Mouse (Mus musculus) heart, embryonic 14.5 days (tissue): Measurements from ENCODE around the gene Jph3. TPM values are rescaled to one million over a fixed set of nuclear protein-coding genes. Genes with fewer than 3 reads are reported as not detected.

Experiments used
- ATAC-seq: fragments of 200-750 bp; cut with Nextera tagmentation; 2 replicates; pipeline ENCODE4 v1.8.0; 2017; ENCODE audit warnings: low read depth, moderate TSS enrichment; ENCODE audit not compliant: insufficient number of reproducible peaks, insufficient read depth, low FRiP score
- H3K27ac ChIP-seq, 2 experiments: fragments of 200-500 bp in 1 of 2; fragments of 300-500 bp in 1 of 2; sonication (generic) in 1 of 2; replicated peaks in 1 of 2; 2 replicates each; pipeline ENCODE4 v1.5.1; 2012 to 2014; ENCODE audit warnings: low read depth in 2 of 2, low read length in 2 of 2, control low read depth in 1 of 2, mild to moderate bottlenecking in 1 of 2, mixed read lengths in 1 of 2; ENCODE audit not compliant: control insufficient read depth in 1 of 2, insufficient read depth in 1 of 2
- H3K27me3 ChIP-seq: fragments of 300-500 bp; sonication (generic); 2 replicates; pipeline ENCODE4 v1.6.1; 2014; ENCODE audit warnings: mild to moderate bottlenecking, low read length, control low read depth; ENCODE audit not compliant: control insufficient read depth, insufficient read depth
- H3K36me3 ChIP-seq: fragments of 300-500 bp; sonication (generic); 2 replicates; pipeline ENCODE4 v1.6.1; 2014; ENCODE audit warnings: mild to moderate bottlenecking, control low read depth, low read length, mixed read lengths; ENCODE audit not compliant: control insufficient read depth, insufficient read depth
- H3K4me1 ChIP-seq, 2 experiments: fragments of 200-500 bp in 1 of 2; fragments of 300-500 bp in 1 of 2; sonication (generic) in 1 of 2; 2 replicates each; pipeline ENCODE4 v1.6.1; 2012 to 2014; ENCODE audit warnings: low read length in 2 of 2, control low read depth in 1 of 2, mixed read lengths in 1 of 2; ENCODE audit not compliant: control insufficient read depth in 2 of 2, insufficient read depth in 2 of 2
- H3K4me2 ChIP-seq: fragments of 300-500 bp; sonication (generic); 2 replicates; pipeline ENCODE4 v1.6.1; 2014; ENCODE audit warnings: mild to moderate bottlenecking, low read length
- H3K4me3 ChIP-seq, 2 experiments: fragments of 200-500 bp in 1 of 2; fragments of 300-500 bp in 1 of 2; sonication (generic) in 1 of 2; 2 replicates each; pipeline ENCODE4 v1.5.1; 2012 to 2014; ENCODE audit warnings: low read length in 2 of 2, mild to moderate bottlenecking in 2 of 2, control low read depth in 1 of 2, low read depth in 1 of 2, moderate library complexity in 1 of 2; ENCODE audit not compliant: control insufficient read depth in 1 of 2, insufficient read depth in 1 of 2
- H3K9ac ChIP-seq: fragments of 300-500 bp; sonication (generic); 2 replicates; pipeline ENCODE4 v1.6.1; 2014; ENCODE audit warnings: mild to moderate bottlenecking, low read length
- H3K9me3 ChIP-seq: fragments of 300-500 bp; sonication (generic); 2 replicates; pipeline ENCODE4 v1.6.1; 2016; ENCODE audit warnings: low read length, control low read depth; ENCODE audit not compliant: control insufficient read depth
- WGBS: fragments of 180-500 bp; shearing (Covaris S2); extraction: QIAGEN DNeasy Blood & Tissue Kit; methylation state at CpG from one replicate; pipeline ENCODE4 v1.1.7; 2014; 5-methylcytosine and 5-hydroxymethylcytosine counted together
- polyA plus RNA-seq: library from polyadenylated mRNA; unstranded; fragments of >200 nt; fragmentation: Nextera tagmentation; extraction: Ambion mirVana; gene quantifications from 2 replicates; pipeline ENCODE4 v1.2.1, GENCODE M21; 2014

Jph3 gene
- polyA plus RNA-seq, 1 experiment from 2014 or later, result 0.18 TPM

- no peak for ATAC-seq
- WGBS, result 60% methylated on average over 2 of the region's 2 CpGs
- Histone ChIP-seq H3K4me1 (peaks cover 10 to 17% of the 10 kb centered on the region in 2 experiments), H3K36me3 (no peaks in the 10 kb centered on the region), H3K9me3 (no peaks in the 10 kb centered on the region), H3K4me2 (no peak overlapping the region), H3K9ac (no peak overlapping the region), H3K27me3 (no peaks in the 10 kb centered on the region), H3K4me3 (no peak overlapping the region), H3K27ac (no peak overlapping the region)
Measured at GRCm38 (mm10) chr8:121832061-121832460, 102.6 kb downstream of the Jph3 start.

GRCm38 (mm10) chr8:121832503-121832902 is 103.1 kb downstream of the Jph3 start:
- H3K4me1 ChIP-seq, result peaks cover 10 to 17% of the 10 kb centered on the region in 2 experiments
- no peaks in the 10 kb centered on the region for H3K36me3 ChIP-seq
- no peaks in the 10 kb centered on the region for H3K9me3 ChIP-seq
- H3K4me3 ChIP-seq, result no peak overlapping the region
- no peak overlapping the region for H3K9ac ChIP-seq
- ATAC-seq, result no peak
- 11% methylated on average over 6 of the region's 6 CpGs for WGBS
- no peak overlapping the region for H3K27ac ChIP-seq
- H3K27me3 ChIP-seq, result no peaks in the 10 kb centered on the region
- no peak overlapping the region for H3K4me2 ChIP-seq

- H3K27me3 ChIP-seq, result no peaks in the 10 kb centered on the region
- WGBS, result 44% methylated on average over 8 of the region's 8 CpGs
- ATAC-seq, result no peak
Measured at GRCm38 (mm10) chr8:121841242-121841641, 111.8 kb downstream of the Jph3 start.

GRCm38 (mm10) chr8:121842064-121842955 is 112.9 kb downstream of the Jph3 start:
- H3K4me3 ChIP-seq, result no peak overlapping the region
- peaks cover 6% of the 10 kb centered on the region; the same call in 1 of the 2 replicates for H3K36me3 ChIP-seq
- no peak overlapping the region for H3K9ac ChIP-seq
- no peaks in the 10 kb centered on the region for H3K27me3 ChIP-seq
- H3K9me3 ChIP-seq, result no peaks in the 10 kb centered on the region
- H3K4me2 ChIP-seq, result no peak overlapping the region
- no peaks in the 10 kb centered on the region for H3K4me1 ChIP-seq
- ATAC-seq, result no peak
- no peak overlapping the region for H3K27ac ChIP-seq
- 87% methylated on average over 8 of the region's 8 CpGs for WGBS

More at GRCm38 (mm10) chr8:121841242-121841641, 111.8 kb downstream of the Jph3 start:
- Histone ChIP-seq H3K27ac (no peak overlapping the region), H3K4me3 (no peak overlapping the region), H3K4me1 (no peaks in the 10 kb centered on the region), H3K36me3 (peaks cover 6% of the 10 kb centered on the region; the same call in 1 of the 2 replicates), H3K4me2 (no peak overlapping the region), H3K9ac (no peak overlapping the region), H3K9me3 (no peaks in the 10 kb centered on the region)

- WGBS, result 72% methylated on average over 3 of the region's 3 CpGs
- ATAC-seq, result no peak
- H3K4me2 ChIP-seq, result no peak overlapping the region
Measured at GRCm38 (mm10) chr8:121843184-121843733, 113.8 kb downstream of the Jph3 start.

More at GRCm38 (mm10) chr8:121843184-121843733, 113.8 kb downstream of the Jph3 start:
- Histone ChIP-seq H3K9me3 (no peaks in the 10 kb centered on the region), H3K4me1 (no peaks in the 10 kb centered on the region), H3K36me3 (peaks cover 6% of the 10 kb centered on the region; the same call in 1 of the 2 replicates), H3K4me3 (no peak overlapping the region), H3K9ac (no peak overlapping the region), H3K27me3 (0 out of 2 replicates have a peak, but pooled peaks cover 3% of the 10 kb centered on the region), H3K27ac (no peak overlapping the region)

Other genes with a start within 250 kb of the Jph3 start
- not detected in 2 replicates for gene 1700018B08Rik, start 185.3 kb upstream of the Jph3 start, polyA plus RNA-seq
- 9.8 and 11.8 TPM in 2 replicates for gene Fbxo31, start 150.8 kb upstream of the Jph3 start, polyA plus RNA-seq
- 252 and 267 TPM in 2 replicates for gene Map1lc3b, start 139.3 kb upstream of the Jph3 start, polyA plus RNA-seq
- gene Zcchc14, start 76.7 kb upstream of the Jph3 start, polyA plus RNA-seq, result 12.9 and 13.9 TPM in 2 replicates
- gene Klhdc4, start 99.9 kb downstream of the Jph3 start, polyA plus RNA-seq, result 20.8 and 20.9 TPM in 2 replicates
- 18.7 and 18.8 TPM in 2 replicates for gene Slc7a5, start 178.1 kb downstream of the Jph3 start, polyA plus RNA-seq
- gene Car5a, start 215.3 kb downstream of the Jph3 start, polyA plus RNA-seq, result not detected in 2 replicates
- gene Banp, start 220.1 kb downstream of the Jph3 start, polyA plus RNA-seq, result 21.2 and 24.8 TPM in 2 replicates